Mouse (Mus musculus) regulatory T cell (primary cell): ENCODE measurements around the gene Iqsec1.

ENCODE experiments used
- in situ Hi-C: fragments of 300-600 bp; cut with MboI, MseI; formaldehyde crosslinking; loops from one replicate; pipeline ENCODE4 v1.15.1; 2025; ENCODE audit warnings: high pct_unique_total_duplicates

Iqsec1 gene

DNA sequence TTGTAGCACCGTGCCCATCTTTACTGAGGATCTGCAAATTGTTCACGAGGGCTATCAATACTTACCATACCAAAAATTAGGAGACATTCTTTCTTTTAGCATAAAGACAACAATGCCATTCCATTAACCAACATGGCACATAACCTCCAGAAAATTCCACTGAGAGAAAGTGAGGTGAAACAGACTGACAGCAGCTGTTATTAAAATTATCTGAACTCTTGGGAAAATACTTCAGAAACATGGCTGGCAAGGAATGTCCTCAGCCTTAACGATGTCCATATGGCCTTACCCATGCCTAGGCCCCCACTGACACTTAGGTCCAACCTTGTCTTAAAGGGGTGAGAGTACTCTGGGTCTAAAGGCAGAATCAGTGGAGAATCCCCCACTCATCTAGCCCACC is 260.7 kb downstream of the Iqsec1 start:
- in situ Hi-C loops: no loop called here

GRCm38 (mm10) chr6:90726711-90727122 is 261.8 kb downstream of the Iqsec1 start:
- in situ Hi-C loops: no loop called here

- in situ Hi-C loops: no loop called here
These were observed 263.0 kb downstream of the Iqsec1 start for GRCm38 (mm10) chr6:90725526-90725925.

DNA sequence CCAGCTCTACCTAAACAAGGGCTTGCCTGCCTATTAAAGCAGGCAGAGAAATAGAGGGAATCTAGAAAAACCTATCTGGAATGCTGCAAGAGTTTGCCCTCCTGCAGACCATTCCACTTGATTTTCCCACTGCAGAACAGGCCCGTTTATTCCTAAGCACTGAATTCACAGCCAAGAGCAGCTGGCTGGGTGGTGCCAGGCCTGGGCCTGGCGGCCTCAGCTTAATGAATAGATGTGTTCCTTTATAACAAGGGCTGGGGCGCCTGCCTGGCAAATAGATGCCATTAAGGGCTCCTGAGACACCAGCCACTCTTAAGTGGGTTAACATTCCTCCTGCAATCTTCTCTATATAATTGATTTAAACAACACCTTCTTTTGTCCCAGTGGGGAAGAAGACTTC is 265.5 kb downstream of the Iqsec1 start:
- in situ Hi-C loops: no loop called here

DNA sequence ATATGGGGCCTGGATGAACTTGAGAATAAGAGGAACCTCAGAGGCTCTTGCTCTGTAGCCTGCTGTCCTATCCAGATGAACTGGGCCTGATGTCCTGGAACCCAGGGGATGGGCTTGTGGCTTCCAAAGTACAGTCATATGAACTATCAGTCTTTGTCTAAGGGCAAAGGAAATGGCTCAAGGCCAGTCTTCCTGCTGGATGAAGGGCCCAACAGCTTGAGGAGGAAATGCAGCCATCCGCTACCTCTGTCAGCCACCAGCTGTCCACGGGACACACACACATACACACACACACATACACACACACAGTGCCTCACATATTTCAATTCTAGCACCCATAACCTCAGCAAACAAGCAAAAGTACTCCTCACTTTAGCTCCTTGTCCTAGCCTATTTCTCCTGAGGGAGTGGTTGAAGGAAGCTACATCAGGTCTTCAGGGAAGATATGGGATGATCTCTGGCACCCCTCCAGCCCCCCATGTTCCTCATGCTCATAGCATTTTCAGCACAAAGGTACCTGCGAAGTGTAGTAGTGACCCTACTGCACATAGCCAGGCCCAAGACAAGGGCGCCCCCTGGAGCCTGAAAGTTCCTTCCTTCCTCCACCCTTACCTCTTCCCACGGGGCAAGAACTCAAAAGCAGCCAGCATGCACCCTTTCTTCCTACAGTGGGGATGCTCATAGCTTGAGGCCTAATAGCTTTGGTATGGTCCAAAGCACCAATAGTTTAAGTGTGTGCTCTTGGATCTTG is 267.3 kb downstream of the Iqsec1 start:
- in situ Hi-C loops: no loop called here

DNA sequence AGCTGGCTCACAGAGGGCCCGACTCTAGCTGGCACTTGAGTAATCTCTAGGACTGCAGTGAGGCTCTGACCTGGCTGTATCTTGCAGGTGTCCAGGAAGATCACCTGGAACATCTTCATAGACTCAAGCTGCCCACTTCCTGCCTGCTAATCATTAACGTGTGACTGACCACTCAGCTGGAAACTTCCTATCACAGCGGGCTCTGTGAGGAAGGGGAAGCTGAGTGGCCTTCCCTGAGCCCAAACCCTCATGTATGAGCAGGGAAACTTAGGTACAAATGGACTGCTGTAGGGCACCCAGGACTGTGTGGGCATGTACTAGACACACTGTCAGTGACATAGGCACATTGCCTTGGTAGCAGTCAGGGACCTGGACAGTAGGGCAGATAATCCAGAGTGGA is 268.3 kb downstream of the Iqsec1 start:
- in situ Hi-C loops: no loop called here

DNA sequence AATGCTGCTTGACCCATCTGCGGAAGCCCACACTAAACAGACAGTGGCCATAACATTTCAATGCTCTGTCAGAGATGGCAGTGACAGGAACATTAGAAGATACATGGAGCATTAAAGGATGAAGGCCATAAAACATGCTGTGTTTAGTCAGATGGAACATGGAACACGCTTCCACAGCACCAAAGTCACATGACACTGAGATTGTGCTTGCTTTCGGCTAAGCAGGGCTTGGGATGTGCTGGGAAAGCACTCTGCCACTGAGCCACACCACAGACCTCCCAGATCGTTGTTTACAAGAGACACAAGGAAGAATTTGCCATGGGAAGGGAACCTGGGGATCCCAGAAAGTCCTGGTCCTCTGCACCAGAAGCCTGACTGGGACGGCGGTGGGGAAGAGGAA is 269.1 kb downstream of the Iqsec1 start:
- in situ Hi-C loops: no loop called here

DNA sequence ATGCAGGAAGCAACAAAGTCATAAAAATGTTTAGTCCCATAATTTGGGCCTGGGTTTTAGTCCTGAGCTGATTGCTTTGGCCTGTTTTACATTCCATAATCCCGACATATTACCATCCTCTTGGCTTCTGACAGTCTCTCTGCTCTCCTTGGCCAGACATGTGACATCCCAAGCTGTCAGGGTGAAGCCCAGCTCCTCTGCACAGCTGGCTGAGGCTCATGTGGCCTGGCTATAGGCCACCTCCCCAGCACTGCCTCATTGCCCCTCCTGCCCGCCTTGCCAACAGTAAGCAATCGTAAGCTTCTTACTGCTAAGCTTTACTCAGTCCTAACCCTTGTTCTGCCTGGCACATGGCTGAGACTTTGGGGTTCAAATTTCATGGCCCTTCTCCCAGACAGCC is 270.0 kb downstream of the Iqsec1 start:
- in situ Hi-C loops: no loop called here

DNA sequence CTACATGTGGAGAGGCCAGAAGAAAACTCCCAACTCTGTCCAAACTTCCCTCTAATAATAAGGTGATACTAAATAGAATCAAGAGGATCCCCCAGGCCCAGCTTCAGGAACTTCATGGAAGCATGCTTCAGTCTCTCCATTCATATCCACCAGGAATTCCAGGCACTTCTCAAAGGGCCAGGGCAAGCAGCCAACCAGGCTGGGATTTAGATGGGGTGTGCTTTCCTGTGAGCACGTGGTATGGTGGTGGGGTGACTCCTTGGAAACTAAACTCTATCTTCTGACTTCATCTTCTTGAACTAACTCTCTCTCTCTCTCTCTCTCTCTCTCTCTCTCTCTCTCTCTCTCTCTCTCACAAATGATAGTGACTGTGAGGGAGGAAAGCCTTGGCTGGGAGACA is 270.8 kb downstream of the Iqsec1 start:
- in situ Hi-C loops: no loop called here

- in situ Hi-C loops: no loop called here
These were observed 271.6 kb downstream of the Iqsec1 start for GRCm38 (mm10) chr6:90716853-90717252.

GRCm38 (mm10) chr6:90716066-90716704 is 272.3 kb downstream of the Iqsec1 start:
- in situ Hi-C loops: no loop called here

GRCm38 (mm10) chr6:90715245-90715905 is 273.1 kb downstream of the Iqsec1 start:
- in situ Hi-C loops: no loop called here

DNA sequence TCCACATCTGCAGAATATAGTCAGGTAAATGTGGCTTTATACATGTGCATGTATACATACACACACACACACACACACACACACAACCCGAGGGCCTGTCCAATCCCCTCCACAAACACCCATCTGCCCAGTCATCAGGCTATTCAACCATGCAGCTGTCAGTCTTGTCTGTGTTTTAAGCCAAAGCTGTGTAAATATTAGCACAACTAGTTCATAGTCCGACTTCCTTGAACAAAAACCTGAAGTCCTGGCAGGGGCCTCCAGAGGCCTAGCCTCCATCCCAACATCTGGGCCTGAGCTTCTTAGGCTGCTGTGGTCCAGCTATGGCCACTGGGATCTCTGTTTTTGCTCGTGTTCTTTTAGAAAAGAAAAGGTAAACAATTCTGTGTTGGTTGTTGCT is 274.8 kb downstream of the Iqsec1 start:
- in situ Hi-C loops: no loop called here

GRCm38 (mm10) chr6:90712486-90713480 is 275.7 kb downstream of the Iqsec1 start:
- in situ Hi-C loops: no loop called here

GRCm38 (mm10) chr6:90712063-90712462 is 276.4 kb downstream of the Iqsec1 start:
- in situ Hi-C loops: no loop called here

DNA sequence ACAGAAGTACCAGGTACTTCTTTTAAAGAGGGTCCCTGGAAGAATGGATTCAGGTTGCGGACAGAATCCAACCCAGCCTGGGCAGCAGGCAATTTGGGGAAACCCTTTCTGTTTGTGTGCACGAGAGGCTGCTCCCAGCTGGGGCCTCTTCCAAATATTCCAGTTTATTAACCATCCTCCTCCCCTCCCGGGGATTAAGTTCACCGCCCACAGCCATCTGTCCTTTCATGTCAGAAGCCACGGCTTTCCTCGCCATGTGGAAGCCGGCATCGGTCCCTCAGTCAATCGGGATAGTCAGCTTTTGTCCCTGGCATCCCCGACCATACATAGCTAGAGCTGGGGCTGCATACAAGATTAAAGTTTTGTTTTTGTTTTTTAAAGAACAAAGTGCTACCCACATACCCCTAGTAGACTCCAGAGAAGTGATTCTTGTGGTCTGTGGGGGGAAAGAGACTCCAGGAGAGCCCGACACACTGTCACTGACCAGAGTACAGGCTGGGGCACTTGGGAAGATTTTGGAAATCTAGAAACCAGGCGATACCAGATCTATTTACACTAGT is 276.9 kb downstream of the Iqsec1 start:
- in situ Hi-C loops: no loop called here

GRCm38 (mm10) chr6:90710778-90711177 is 277.7 kb downstream of the Iqsec1 start:
- in situ Hi-C loops: no loop called here

DNA sequence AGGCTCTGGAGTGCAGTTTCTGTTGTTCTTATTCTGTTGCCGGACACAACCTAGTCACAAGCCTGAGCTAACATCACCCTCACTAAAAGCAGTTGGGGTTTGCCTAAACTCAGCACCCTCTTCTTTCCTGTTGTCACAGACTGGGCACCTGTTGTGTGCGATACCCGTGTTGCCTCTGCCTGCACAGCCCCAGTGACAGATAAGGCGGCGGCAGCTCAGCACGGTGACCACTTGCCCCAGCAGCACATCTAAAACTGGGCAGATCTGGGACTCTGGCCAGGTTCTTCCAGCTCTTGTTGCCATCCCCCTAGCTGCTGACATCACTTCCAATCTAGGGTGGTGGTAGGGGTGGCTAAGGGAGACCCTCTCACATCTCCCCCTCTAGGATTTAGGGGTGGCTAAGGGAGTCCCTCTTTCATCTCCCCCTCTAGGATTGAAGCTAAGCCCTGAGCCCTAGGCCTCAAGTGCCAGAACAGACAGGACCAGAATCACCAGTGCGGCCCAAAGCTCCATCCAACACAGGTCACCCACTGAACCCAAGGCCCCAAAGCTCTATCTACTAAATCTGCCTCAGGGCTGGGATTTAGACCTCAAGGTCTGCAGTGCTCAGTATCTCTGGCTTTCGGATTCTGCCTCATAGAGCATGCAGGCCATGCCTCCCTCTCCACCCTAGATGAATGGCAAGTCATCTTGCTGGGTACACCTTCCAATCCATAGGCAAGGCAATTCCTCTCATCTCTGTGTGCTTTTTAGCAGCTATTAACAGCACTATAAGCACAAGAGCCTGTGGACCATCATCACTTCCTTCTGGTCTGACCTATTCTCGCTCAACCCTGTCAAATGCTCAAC is 278.3 kb downstream of the Iqsec1 start:
- in situ Hi-C loops: no loop called here

- in situ Hi-C loops: no loop called here
These were observed 280.3 kb downstream of the Iqsec1 start for GRCm38 (mm10) chr6:90708061-90708618.

DNA sequence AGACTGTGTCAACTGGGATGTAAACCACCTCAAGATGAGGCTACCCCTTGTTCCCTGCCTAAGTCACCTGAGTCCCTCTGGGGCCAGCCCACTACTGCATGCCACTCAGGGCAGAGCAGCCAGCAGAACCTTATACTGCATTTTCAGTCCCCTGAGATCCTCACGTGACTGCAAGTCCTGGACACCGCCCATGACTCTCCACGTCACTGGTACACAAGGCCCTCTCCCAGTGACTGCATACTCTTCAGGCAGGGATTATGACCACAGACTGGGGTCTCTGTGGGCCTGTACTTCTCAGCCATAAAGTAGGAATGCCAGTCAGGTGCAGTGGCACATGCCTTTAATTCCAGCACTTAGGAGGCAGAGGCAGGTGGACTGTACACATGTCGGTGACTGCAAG is 281.3 kb downstream of the Iqsec1 start:
- in situ Hi-C loops: no loop called here
